Mouse (Mus musculus) testis, adult 2 months (tissue): ENCODE measurements at regions not wholly inside any gene's neighbourhood (a gene's known extent, or its start where the extent isn't known, plus 50 kb on each side); places are given as distances from the start of the nearest gene placed in this dataset.

Experiments used
- CTCF ChIP-seq: fragments of 200-500 bp; IDR thresholded peaks from 2 replicates; pipeline ENCODE4 v1.5.1; 2012; ENCODE audit warnings: low read depth, mild to moderate bottlenecking, inconsistent platforms, low read length, moderate library complexity; ENCODE audit not compliant: control insufficient read depth, insufficient read depth, insufficient replicate concordance
- POLR2A ChIP-seq: fragments of 200-500 bp; IDR thresholded peaks from 2 replicates; pipeline ENCODE4 v1.6.1; 2012; ENCODE audit warnings: low read depth, mild to moderate bottlenecking, inconsistent platforms, low read length, moderate library complexity; ENCODE audit not compliant: control insufficient read depth

GRCm38 (mm10) chr3:129400092-129400924 lies 67.8 kb upstream of the Enpep start:
- TF ChIP-seq POLR2A (no peak), CTCF (no peak)
